Mouse (Mus musculus): ENCODE data around the gene Gse1.
A peak's percentile ranks its signal among the peaks of the same experiment; 100 is the strongest.

The Gse1 gene

GRCm38 (mm10) chr8:120429116-120429515 is 200.9 kb downstream of the Gse1 start:
- DNase-seq: no peak

GRCm38 (mm10) chr8:120431042-120431441 is 202.8 kb downstream of the Gse1 start:
- DNase-seq: no peak

- no peak for DNase-seq
Measured at GRCm38 (mm10) chr8:120432438-120432837, 204.2 kb downstream of the Gse1 start.

- DNase-seq: peak; percentile 42
Measured at GRCm38 (mm10) chr8:120433143-120433542, 204.9 kb downstream of the Gse1 start.

- DNase-seq: no peak
Measured at GRCm38 (mm10) chr8:120433734-120434133, 205.5 kb downstream of the Gse1 start.

GRCm38 (mm10) chr8:120435781-120436180 is 207.5 kb downstream of the Gse1 start:
- DNase-seq: no peak

- no peak for DNase-seq
Measured at GRCm38 (mm10) chr8:120436491-120437030, 208.3 kb downstream of the Gse1 start.

- DNase-seq: no peak
Measured at GRCm38 (mm10) chr8:120437207-120437606, 209.0 kb downstream of the Gse1 start.

GRCm38 (mm10) chr8:120437666-120438395 is 209.6 kb downstream of the Gse1 start:
- DNase-seq: peak; percentile 71

GRCm38 (mm10) chr8:120439309-120439708 is 211.1 kb downstream of the Gse1 start:
- DNase-seq: no peak

GRCm38 (mm10) chr8:120440739-120441138 is 212.5 kb downstream of the Gse1 start:
- no peak for DNase-seq

- DNase-seq: peak; percentile 64
Measured at GRCm38 (mm10) chr8:120441637-120442036, 213.4 kb downstream of the Gse1 start.

- peak; percentile 41 for DNase-seq
Measured at GRCm38 (mm10) chr8:120442306-120443003, 214.2 kb downstream of the Gse1 start.

- no peak for DNase-seq
Measured at GRCm38 (mm10) chr8:120445249-120445648, 217.0 kb downstream of the Gse1 start.

GRCm38 (mm10) chr8:120448131-120448530 is 219.9 kb downstream of the Gse1 start:
- no peak for DNase-seq

- no peak for DNase-seq
Measured at GRCm38 (mm10) chr8:120449139-120449538, 220.9 kb downstream of the Gse1 start.

GRCm38 (mm10) chr8:120449608-120450031 is 221.4 kb downstream of the Gse1 start:
- DNase-seq: no peak

GRCm38 (mm10) chr8:120452111-120452510 is 223.9 kb downstream of the Gse1 start:
- no peak for DNase-seq

GRCm38 (mm10) chr8:120454404-120454803 is 226.1 kb downstream of the Gse1 start:
- DNase-seq: no peak

- peak; percentile 55 for DNase-seq
Measured at GRCm38 (mm10) chr8:120460375-120460774, 232.1 kb downstream of the Gse1 start.

GRCm38 (mm10) chr8:120462119-120462551 is 233.9 kb downstream of the Gse1 start:
- no peak for DNase-seq

- DNase-seq: no peak
Measured at GRCm38 (mm10) chr8:120462611-120463010, 234.4 kb downstream of the Gse1 start.

- no peak for DNase-seq
Measured at GRCm38 (mm10) chr8:120463918-120464584, 235.8 kb downstream of the Gse1 start.

GRCm38 (mm10) chr8:120464585-120464937 is 236.3 kb downstream of the Gse1 start:
- DNase-seq: no peak
